Mouse (Mus musculus): Measurements from ENCODE around the gene Mymx. TPM values are rescaled to one million over a fixed set of nuclear protein-coding genes. Genes with fewer than 3 reads are reported as not detected.

Mymx gene
- total and polyA plus RNA-seq, 3 experiments, result not detected

DNA sequence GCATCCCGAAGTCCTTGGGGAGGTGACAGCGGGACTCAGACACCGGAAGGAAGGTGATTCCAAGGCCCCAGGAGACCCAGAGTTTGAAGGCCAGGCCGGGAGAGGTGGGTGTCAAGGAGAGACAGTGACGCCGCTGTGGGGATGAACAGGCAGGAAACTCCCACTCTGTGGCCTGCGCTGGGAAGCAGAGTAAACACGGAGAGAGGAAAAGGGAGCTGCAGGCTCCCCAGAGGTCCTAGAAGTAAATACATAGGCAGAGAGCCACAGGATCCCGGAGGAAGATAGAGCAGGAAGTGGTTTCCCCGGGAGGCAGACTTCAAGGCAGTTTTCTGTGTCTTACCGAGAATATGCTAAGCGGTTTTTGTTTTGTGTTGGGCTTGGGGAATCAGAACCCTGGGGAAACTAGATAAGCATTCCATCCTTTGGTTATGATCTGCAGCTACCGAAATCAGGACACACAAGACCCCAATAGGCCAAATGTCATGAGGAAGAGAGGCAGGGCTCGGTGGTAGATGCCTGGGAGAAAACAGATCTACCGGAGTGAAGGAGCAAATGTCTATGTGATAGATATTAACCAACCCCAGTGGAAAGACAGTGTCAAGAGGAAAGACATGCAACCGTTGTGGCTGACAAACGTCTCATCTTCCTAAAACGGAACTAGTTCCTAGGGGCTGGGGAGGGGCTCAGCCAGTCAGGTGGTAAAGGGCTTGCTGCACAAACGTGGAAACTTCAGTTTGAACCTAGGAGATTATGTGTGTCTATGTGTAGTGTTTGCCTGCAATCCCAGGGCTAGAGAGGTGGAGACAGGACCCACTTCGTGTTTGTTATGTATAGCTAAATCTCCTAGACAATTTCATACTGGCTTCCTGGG, 17.7 kb upstream of the Mymx start:
- H3K36me3 ChIP-seq (replicated peaks), result peaks cover 8% of the 10 kb centered on the region
- peak overlapping the region; percentile 71 for H3K4me3 ChIP-seq (ENCODE audit: low read depth, low read length)
- no peak for TF ChIP-seq TAL1 (conservative IDR thresholded peaks at IDR 0.05; ENCODE audit: low read depth, low read length)
- no peak for TF ChIP-seq GATA1 (IDR thresholded peaks at IDR 0.05; ENCODE audit: borderline replicate concordance, low read length)
- TF ChIP-seq CTCF (IDR thresholded peaks at IDR 0.05; ENCODE audit: low read depth, low read length), result no peak
- no peak for TF ChIP-seq POLR2AphosphoS5 (IDR thresholded peaks at IDR 0.05; ENCODE audit: insufficient replicate concordance, low read depth, low read length)
- no peak for TF ChIP-seq GATA2 (IDR thresholded peaks at IDR 0.05; ENCODE audit: borderline replicate concordance, low read depth, low read length)
- H3K27me3 ChIP-seq (ENCODE audit: insufficient read depth, low read length), result no peaks in the 10 kb centered on the region
- ATAC-seq (ENCODE audit: extremely low read depth, insufficient number of reproducible peaks, low FRiP score, poor library complexity, severe bottlenecking) (peak; percentile 46), DNase-seq (ENCODE audit: low spot score) (no peak)
- H3K9me3 ChIP-seq (replicated peaks), result no peaks in the 10 kb centered on the region
- peaks cover 35% of the 10 kb centered on the region for H3K4me1 ChIP-seq (ENCODE audit: insufficient read depth, low read depth, low read length)

DNA sequence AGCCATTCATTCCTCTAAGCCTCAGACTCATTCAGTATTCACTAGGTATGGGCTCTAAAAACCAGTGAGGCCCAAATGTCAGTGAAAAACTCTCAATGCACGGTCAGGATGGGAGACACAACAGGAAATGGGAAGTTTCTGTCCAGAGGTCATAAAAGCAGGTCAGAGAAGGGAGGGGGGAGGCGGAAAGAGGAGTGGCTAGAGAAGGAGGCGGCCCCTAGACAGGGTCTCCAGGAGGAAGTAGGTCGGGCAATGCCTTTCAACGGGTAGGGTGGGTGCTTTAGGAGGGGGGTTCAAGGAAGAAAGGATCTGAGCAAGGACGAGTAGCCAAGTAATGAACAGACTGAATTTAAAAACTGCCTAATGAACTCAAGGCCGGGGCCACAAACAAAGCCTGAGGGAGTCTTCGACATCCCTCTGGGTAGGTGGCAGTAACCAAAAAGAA, 17.1 kb upstream of the Mymx start:
- TF ChIP-seq GATA1 (IDR thresholded peaks at IDR 0.05; ENCODE audit: borderline replicate concordance, low read length) (no peak), TAL1 (conservative IDR thresholded peaks at IDR 0.05; ENCODE audit: low read depth, low read length) (no peak)
- Histone ChIP-seq H3K9me3 (replicated peaks) (no peaks in the 10 kb centered on the region), H3K36me3 (replicated peaks) (peaks cover 8% of the 10 kb centered on the region), H3K4me1 (ENCODE audit: insufficient read depth, low read depth, low read length) (peaks cover 35% of the 10 kb centered on the region), H3K4me3 (ENCODE audit: low read depth, low read length) (peak overlapping the region; percentile 71), H3K27me3 (ENCODE audit: insufficient read depth, low read length) (no peaks in the 10 kb centered on the region)
- ATAC-seq (ENCODE audit: extremely low read depth, insufficient number of reproducible peaks, low FRiP score, poor library complexity, severe bottlenecking), result peak; percentile 86
- peak; percentile 73 for DNase-seq (ENCODE audit: low spot score)

DNA sequence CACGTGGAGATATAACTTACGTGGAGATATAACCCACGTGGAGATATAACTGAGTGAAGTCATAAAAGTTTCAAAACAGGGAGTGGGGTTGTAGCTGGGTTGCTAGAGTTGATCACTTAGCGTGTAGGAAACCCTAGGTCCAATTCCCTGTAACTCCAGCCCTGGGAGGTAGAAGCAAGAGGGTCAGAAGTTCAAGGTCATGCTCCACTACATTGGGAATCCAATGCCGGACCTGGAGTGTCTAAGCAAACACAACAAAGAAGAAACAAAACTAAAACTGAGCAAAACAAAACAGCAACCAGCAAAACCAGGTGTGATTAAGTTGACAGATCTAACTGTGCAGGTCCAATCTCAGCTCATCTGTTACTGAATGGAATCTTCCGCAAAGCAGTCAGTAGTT, 15.8 kb upstream of the Mymx start:
- Histone ChIP-seq H3K27me3 (ENCODE audit: insufficient read depth, low read length) (0 out of 2 replicates have a peak, but pooled peaks cover 2% of the 10 kb centered on the region), H3K9me3 (replicated peaks) (no peaks in the 10 kb centered on the region), H3K36me3 (replicated peaks) (peaks cover 8% of the 10 kb centered on the region), H3K4me3 (ENCODE audit: low read depth, low read length) (no peak overlapping the region), H3K4me1 (ENCODE audit: insufficient read depth, low read depth, low read length) (peaks cover 39% of the 10 kb centered on the region)
- TF ChIP-seq CTCF (IDR thresholded peaks at IDR 0.05; ENCODE audit: low read depth, low read length) (no peak), TAL1 (conservative IDR thresholded peaks at IDR 0.05; ENCODE audit: low read depth, low read length) (no peak), GATA1 (IDR thresholded peaks at IDR 0.05; ENCODE audit: borderline replicate concordance, low read length) (no peak), POLR2AphosphoS5 (IDR thresholded peaks at IDR 0.05; ENCODE audit: insufficient replicate concordance, low read depth, low read length) (no peak)
- DNase-seq (ENCODE audit: low spot score) (no peak), ATAC-seq (ENCODE audit: extremely low read depth, insufficient number of reproducible peaks, low FRiP score, poor library complexity, severe bottlenecking) (no peak)

DNA sequence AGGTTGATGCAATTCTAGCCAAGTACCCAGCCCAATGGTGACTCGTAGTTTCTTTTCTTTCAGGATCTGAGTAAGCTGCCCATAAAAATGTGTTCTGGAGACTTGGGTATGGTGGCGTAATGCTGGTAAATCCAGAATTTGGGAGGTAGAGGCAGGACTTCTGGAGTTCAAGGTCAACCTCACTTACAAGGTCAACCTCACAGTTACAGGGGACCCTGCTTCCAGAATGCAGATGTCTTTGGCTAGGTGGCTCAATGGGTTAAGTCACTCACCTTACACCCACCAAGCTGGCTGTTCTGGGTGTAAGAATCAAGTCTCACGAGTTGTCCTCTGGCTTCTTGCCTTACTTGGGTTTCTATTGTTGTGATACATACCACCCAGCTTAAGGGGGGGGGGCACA, 14.8 kb upstream of the Mymx start:
- Histone ChIP-seq H3K4me1 (ENCODE audit: insufficient read depth, low read depth, low read length) (peaks cover 40% of the 10 kb centered on the region), H3K4me3 (ENCODE audit: low read depth, low read length) (no peak overlapping the region), H3K9me3 (replicated peaks) (no peaks in the 10 kb centered on the region), H3K27me3 (ENCODE audit: insufficient read depth, low read length) (0 out of 2 replicates have a peak, but pooled peaks cover 2% of the 10 kb centered on the region), H3K36me3 (replicated peaks) (peaks cover 4% of the 10 kb centered on the region)
- ATAC-seq (ENCODE audit: extremely low read depth, insufficient number of reproducible peaks, low FRiP score, poor library complexity, severe bottlenecking) (no peak), DNase-seq (ENCODE audit: low spot score) (no peak)
- no peak for TF ChIP-seq TAL1 (conservative IDR thresholded peaks at IDR 0.05; ENCODE audit: low read depth, low read length)
- TF ChIP-seq POLR2AphosphoS5 (IDR thresholded peaks at IDR 0.05; ENCODE audit: insufficient replicate concordance, low read depth, low read length), result no peak
- no peak for TF ChIP-seq CTCF (IDR thresholded peaks at IDR 0.05; ENCODE audit: low read depth, low read length)
- no peak for TF ChIP-seq GATA2 (IDR thresholded peaks at IDR 0.05; ENCODE audit: borderline replicate concordance, low read depth, low read length)
- TF ChIP-seq GATA1 (IDR thresholded peaks at IDR 0.05; ENCODE audit: borderline replicate concordance, low read length), result no peak

DNA sequence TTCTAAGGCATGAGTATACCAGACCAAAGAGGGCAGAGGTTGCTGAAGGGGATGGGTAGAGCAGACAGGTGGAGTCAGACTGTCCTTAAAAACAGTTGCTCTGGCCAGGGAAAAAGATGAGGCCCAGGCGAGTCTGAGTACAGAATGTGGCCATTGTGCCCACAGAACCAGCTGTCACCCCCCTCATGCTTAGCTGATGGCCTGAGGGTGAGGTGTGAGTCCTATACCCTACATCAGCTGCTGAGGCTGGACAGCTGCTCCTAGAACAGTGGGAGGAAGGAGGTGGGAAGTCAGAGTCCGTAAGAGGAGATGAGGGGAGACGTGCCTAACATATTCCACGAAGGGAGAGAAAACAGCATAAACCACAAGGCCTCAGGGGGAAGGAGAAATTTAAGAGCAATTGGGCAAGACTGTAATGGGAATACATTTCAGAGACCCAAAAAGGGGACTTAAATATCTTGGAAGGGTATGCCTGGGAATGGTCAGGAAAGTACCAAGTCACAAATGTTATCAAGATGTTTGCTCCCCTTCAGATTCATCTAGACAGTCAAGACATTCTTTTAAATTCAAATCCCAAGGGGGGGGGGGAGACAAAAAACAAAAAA, 14.2 kb upstream of the Mymx start:
- no peaks in the 10 kb centered on the region for H3K9me3 ChIP-seq (replicated peaks)
- peaks cover 35% of the 10 kb centered on the region for H3K4me1 ChIP-seq (ENCODE audit: insufficient read depth, low read depth, low read length)
- H3K4me3 ChIP-seq (ENCODE audit: low read depth, low read length), result no peak overlapping the region
- TF ChIP-seq GATA2 (IDR thresholded peaks at IDR 0.05; ENCODE audit: borderline replicate concordance, low read depth, low read length), result no peak
- no peak for TF ChIP-seq CTCF (IDR thresholded peaks at IDR 0.05; ENCODE audit: low read depth, low read length)
- no peak for TF ChIP-seq POLR2AphosphoS5 (IDR thresholded peaks at IDR 0.05; ENCODE audit: insufficient replicate concordance, low read depth, low read length)
- no peak for TF ChIP-seq GATA1 (IDR thresholded peaks at IDR 0.05; ENCODE audit: borderline replicate concordance, low read length)
- no peak for TF ChIP-seq TAL1 (conservative IDR thresholded peaks at IDR 0.05; ENCODE audit: low read depth, low read length)
- H3K27me3 ChIP-seq (ENCODE audit: insufficient read depth, low read length), result 0 out of 2 replicates have a peak, but pooled peaks cover 2% of the 10 kb centered on the region
- no peaks in the 10 kb centered on the region for H3K36me3 ChIP-seq (replicated peaks)
- no peak for ATAC-seq (ENCODE audit: extremely low read depth, insufficient number of reproducible peaks, low FRiP score, poor library complexity, severe bottlenecking)
- DNase-seq (ENCODE audit: low spot score), result no peak

DNA sequence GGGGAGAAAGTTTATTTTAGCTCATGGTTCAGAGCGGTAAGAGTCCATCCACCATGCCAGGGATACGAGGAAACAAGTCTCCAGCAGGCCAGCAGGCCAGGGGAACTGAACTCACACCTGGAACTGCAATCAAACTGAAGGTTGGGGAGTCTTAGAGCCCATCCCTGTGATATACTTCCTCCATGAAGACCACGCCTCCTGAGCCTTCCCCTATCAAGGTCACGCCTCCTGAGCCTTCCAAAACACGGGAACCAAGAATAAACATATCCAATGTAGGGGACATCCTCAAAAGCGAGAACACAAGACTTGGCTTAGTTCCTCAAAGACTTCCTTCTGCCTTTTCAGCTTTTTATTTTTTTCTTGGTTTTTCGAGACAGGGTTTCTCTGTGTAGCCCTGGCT, 11.0 kb upstream of the Mymx start:
- TF ChIP-seq CTCF (IDR thresholded peaks at IDR 0.05; ENCODE audit: low read depth, low read length), result no peak
- TF ChIP-seq TAL1 (conservative IDR thresholded peaks at IDR 0.05; ENCODE audit: low read depth, low read length), result no peak
- no peak for TF ChIP-seq GATA2 (IDR thresholded peaks at IDR 0.05; ENCODE audit: borderline replicate concordance, low read depth, low read length)
- no peak for TF ChIP-seq GATA1 (IDR thresholded peaks at IDR 0.05; ENCODE audit: borderline replicate concordance, low read length)
- no peak for TF ChIP-seq POLR2AphosphoS5 (IDR thresholded peaks at IDR 0.05; ENCODE audit: insufficient replicate concordance, low read depth, low read length)
- DNase-seq (ENCODE audit: low spot score) (no peak), ATAC-seq (ENCODE audit: extremely low read depth, insufficient number of reproducible peaks, low FRiP score, poor library complexity, severe bottlenecking) (no peak)
- H3K36me3 ChIP-seq (replicated peaks), result no peaks in the 10 kb centered on the region
- H3K4me1 ChIP-seq (ENCODE audit: insufficient read depth, low read depth, low read length), result peaks cover 23% of the 10 kb centered on the region
- H3K27me3 ChIP-seq (ENCODE audit: insufficient read depth, low read length), result 0 out of 2 replicates have a peak, but pooled peaks cover 2% of the 10 kb centered on the region
- no peaks in the 10 kb centered on the region for H3K9me3 ChIP-seq (replicated peaks)
- H3K4me3 ChIP-seq (ENCODE audit: low read depth, low read length), result no peak overlapping the region

All from G1E (cell line).